Mouse (Mus musculus) Muller cell, postnatal 12 days (primary cell): ENCODE data around the gene Dmd.
"Not testable (repeated sequence)": the region's sequence is repeated elsewhere in the genome, so short reads cannot be mapped to it uniquely, and the experiment has no call there.

Experiments
- DNase-seq: peaks from one replicate; pipeline ENCODE4 v3.0.0-alpha.2; 2015; ENCODE audit errors: inconsistent ontology term

Dmd gene

DNA sequence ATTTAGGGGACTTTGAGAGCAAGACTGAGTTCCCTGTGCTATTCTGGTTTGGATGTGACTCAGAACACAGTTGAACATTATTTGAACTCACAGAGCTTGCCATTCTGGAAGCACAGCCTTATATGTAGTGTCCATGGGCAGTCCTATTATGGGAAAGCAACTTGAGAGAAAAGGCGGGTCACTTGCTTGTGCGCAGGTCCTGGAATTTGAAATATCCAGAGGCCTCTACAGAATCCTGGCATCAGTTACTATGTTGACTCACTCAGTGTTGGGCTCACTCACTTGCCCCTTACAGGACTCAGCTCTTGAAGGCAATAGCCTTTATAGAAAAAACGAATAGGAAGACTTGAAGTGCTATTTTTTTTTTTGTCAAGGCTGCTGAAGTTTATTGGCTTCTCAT is at the start of gene Dmd:
Dmd (plus strand) TSS at position 241 of the 400 bp plus-strand sequence.
- DNase-seq: peak; percentile 71

GRCm38 (mm10) chrX:82901515-82901914 is 47.2 kb upstream of the Dmd start:
- DNase-seq: no peak

DNA sequence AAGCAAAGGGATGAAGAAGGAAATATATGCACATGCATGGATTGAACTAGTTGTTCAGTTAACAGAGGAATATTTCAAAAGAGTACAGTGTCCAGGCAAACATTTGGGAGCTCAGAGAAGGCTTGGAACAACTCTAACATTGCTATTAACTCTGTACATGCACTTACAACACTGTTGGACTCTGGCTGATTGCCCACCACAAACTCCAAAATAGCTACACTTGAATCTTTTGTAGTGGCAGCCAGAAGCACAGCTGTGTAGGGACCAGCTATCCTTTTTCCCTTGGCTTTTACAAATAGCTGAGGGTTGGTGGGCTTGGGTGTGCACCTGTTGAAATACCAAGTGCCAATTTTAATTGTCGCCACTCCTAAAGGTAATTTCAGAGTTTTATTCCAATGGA is 39.0 kb downstream of the Dmd start:
- no peak for DNase-seq

DNA sequence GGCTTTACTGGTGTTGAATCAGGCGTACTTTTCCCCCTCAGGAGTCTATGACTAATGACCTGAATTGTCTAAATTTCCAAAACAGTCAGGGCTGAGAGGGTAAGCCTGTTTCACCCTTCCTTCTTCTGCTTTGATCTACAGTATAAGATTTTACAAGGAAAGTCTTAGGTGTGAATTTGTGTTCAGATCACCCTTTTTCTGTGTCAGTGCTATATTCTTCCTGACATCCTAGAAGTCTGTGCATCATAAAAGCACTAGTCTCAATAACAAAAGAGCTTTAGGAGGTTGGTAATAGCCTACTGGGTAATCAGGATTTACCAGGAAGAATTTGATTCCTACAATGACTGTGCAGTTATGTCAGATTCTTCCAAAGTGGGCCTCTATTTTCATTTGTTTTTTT is 101.5 kb downstream of the Dmd start:
- DNase-seq: no peak

GRCm38 (mm10) chrX:83116171-83116876 is 167.7 kb downstream of the Dmd start:
- DNase-seq: no peak

GRCm38 (mm10) chrX:83117198-83117597 is 168.5 kb downstream of the Dmd start:
- no peak for DNase-seq

- no peak for DNase-seq
Measured at GRCm38 (mm10) chrX:83220563-83220962, 271.9 kb downstream of the Dmd start.

GRCm38 (mm10) chrX:83221050-83221449 is 272.4 kb downstream of the Dmd start:
- DNase-seq: no peak

GRCm38 (mm10) chrX:83487598-83487997 is 538.9 kb downstream of the Dmd start, which contains the start of gene Tsga8:
Tsga8 (minus strand) TSS chrX:83487924.
- DNase-seq: no peak

GRCm38 (mm10) chrX:83674998-83675397 is 726.3 kb downstream of the Dmd start:
- DNase-seq: no peak

GRCm38 (mm10) chrX:83686547-83686946 is 737.9 kb downstream of the Dmd start:
- DNase-seq: no peak

DNA sequence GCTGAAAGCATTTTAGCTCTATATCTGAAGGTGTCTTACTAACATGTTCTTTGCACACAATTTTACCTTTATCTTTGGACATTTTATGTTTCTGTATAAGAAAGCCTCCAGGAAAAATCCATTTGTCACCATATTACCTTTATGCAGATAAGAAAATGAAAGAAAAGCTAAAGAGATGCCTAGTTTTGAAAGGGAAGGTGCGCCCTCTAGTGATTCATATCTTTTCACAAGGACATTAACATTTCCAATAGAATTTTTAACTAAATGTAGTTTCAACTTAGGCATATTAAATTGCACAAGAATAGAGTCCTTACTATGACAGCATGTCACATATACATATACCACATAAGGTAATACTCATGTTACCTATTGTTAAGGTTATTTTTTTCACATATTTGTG is 791.9 kb downstream of the Dmd start:
- DNase-seq: peak; percentile 19

DNA sequence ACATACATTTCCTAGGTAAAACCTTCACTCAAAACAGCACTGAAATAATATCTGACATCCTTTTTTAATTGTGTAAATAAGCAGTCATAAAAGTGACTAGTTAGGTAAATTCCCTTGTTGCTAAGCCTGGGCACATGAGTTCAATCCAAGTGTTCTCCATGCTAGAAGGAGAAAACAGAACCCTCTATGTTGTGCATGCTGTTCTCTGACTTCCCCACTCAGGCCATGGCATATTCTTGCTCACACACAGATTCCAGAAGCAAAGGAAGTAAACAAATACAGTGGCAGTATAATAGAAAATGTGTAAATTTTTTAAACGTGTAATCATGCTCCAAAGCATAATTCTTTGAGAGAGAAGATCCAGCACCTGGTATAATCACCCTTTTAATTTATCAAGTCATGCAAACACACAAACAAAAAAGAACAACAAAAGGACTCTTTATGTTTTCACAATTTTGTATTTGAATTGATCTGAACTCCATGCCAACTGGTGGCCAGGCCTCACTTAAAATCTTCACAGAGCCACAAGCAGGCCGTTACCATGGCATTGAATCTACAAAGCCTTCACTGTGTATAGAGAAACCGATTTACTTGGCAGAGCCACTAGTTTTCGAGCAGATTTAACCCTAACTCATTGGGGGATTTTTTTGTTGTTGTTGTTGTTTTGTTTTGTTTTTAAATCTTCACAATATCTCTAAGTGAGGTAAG is 797.8 kb downstream of the Dmd start:
- peak; percentile 56 for DNase-seq

- no peak for DNase-seq
Measured at GRCm38 (mm10) chrX:83787406-83787805, 838.7 kb downstream of the Dmd start.

- not testable (repeated sequence) for DNase-seq
Measured at GRCm38 (mm10) chrX:83867469-83867868, 918.8 kb downstream of the Dmd start.

DNA sequence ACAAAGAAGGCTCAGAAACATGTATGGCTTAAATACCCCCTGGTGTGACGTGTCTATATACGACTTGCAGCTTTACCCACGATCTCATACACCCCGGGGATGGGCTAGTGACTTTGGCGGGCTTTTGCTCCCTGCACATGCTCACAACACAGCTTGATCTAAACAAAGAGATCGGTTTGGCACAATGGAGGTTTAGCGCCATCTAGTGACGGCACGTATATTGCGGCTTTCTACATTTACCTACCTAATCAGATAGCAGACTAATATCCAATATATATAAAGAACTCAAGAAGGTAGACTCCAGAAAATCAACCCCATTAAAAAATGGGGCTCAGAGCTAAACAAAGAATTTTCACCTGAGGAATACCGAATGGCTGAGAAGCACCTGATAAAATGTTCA is 926.7 kb downstream of the Dmd start:
- DNase-seq: not testable (repeated sequence)

DNA sequence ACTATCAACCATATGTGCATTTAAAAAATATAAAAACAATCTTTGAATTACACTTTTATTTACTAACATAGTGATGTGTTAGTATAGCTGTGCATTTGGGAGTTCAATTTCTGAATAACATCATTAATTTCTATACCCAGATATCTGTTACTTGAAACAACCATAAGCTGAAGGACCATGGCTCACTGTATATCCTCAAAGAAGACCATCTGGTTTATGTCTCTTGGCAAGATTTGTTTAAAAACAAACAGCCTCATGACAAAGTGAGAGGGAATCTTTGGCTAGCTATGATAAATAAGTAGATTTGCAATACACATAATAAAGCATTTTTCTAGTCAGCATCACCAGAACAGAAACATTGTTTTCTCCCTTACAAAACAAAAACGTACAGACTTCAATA is 1027.2 kb downstream of the Dmd start:
- no peak for DNase-seq

DNA sequence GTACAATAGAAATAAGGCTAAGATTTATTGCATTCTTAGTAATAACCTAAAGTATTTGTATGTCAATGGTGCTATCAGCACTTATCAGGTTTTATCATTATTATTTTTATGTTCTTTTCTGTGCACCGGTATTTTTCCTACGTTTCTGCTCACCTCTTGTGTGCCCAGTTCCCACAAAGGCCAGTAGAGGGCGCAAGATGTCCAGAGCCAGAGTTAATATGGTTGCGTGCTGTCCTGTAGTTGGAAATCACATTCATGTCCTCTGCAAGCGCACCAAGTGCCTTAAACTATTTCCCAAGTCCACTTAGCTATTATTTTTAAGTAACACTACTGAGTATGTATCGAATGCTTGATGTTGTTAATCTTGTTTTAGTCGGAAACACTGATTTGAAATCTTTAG is 1052.6 kb downstream of the Dmd start:
- peak; percentile 16 for DNase-seq

DNA sequence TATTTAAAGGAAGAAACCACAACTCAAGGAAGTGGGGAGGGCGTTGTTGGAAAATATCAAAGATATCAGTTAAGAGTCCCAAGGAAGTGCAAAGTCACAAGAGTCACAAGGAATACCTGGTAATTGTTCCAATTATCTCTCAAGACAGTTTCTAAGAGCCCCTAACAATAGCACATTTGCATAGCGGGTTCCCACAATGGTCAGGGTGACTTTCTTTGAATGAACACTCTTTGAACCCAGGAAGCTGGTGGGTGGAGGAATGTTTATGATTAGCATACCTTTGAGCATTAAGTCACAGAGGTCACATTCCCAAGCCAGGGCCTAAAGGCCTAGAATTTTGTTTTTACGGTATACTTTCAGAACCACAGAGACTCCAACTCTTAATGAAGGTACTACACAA is 1113.8 kb downstream of the Dmd start:
- not testable (repeated sequence) for DNase-seq

GRCm38 (mm10) chrX:84165872-84166271 is 1217.2 kb downstream of the Dmd start:
- no peak for DNase-seq

DNA sequence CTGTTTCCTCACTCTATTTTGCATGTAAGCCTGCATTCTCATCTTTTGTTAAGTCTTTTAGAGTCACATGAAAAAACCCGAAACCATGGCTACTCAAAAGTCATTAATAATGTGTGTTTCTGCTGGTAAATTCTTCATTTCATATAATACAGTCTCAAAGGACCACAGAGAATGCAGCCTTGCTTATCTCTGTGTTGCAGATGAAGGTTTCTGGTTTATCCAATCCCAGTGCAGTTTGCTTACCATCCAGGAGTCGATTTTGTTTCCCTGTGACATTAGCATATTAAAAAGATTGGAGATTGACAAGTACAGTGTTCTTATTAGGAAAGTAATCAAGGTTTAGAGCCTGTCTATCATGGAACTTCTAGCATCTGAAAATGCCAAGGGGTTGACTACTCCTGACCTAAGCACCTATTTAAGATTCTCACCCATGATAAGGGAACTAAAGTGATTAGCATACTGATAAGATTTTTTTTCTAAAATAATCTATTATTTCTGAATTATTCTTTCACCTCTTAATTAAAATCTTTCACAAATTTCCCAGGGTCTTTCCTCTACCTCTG is 1292.7 kb downstream of the Dmd start:
- no peak for DNase-seq

DNA sequence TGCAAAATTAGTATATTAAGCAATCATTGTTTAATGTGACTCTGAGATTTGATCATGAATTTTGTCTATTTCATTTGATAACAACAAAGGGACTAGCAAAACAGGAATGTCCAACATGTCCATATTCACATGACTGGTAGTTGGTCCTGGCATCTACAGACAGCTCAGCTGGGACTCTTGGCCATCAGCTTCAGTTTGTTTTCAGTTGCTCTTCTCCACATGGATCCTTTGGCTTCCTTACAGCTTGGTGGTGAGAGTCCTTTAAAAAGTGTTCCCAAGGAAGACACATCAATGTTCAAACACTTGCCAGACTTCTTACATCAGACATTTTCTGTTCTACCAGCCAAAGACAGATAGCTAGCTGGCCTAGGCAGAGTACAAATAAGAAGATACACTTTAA is 1381.9 kb downstream of the Dmd start:
- DNase-seq: peak; percentile 1

GRCm38 (mm10) chrX:84332177-84332576 is 1383.5 kb downstream of the Dmd start:
- no peak for DNase-seq
